Mouse (Mus musculus) activated CD4-positive, CD25-positive, alpha-beta regulatory T cell, adult 4 months (primary cell): ENCODE results near the gene Bclaf3. TPM values are rescaled to one million over a fixed set of nuclear protein-coding genes. Genes with fewer than 3 reads are reported as not detected.
"Not testable (repeated sequence)": the region's sequence is repeated elsewhere in the genome, so short reads cannot be mapped to it uniquely, and the experiment has no call there.

Experiments
- ATAC-seq: one replicate; pipeline ENCODE4 v1.8.0; 2017
- polyA plus RNA-seq, 2 experiments: library from polyadenylated mRNA; unstranded; fragments of 100-300 nt; shearing (Covaris generic); gene quantifications; one replicate each; pipeline ENCODE4 v1.2.1; 2017

The Bclaf3 gene
- 10 to 100 TPM; 40.8 to 41.3 TPM for polyA plus RNA-seq

GRCm38 (mm10) chrX:159526388-159526787 is at the start of gene Bclaf3:
Gene Bclaf3, plus strand, starts transcription at chrX:159526688.
- no peak for ATAC-seq

DNA sequence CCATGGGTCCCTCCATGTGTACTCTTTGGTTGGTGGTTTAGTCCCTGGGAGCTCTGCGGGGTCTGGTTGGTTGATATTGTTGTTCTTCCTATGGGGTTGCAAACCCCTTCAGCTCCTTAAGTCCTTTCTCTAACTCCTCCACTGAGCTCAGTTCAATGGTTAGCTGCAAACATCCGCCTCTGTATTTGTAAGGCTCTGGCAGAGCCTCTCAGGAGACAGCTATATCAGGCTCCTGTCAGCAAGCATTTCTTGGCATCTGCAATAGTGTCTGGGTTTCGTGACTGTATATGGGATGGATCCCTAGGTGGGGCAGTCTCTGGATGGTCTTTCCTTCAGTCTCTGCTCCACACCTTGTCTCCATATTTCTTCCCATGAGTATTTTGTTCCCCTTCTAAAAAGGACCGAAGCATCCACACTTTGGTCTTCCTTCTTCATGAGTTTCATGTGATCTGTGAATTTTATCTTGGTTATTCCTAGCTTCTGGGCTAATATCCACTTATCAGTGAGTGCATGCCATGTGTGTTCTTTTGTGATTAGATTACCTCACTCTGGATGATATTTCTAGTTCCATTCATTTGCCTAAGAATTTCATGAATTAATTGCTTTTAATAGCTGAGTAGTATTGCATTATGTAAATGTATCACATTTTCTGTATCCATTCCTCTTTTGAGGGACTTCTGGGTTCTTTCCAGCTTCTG is 48.1 kb upstream of the Bclaf3 start:
- ATAC-seq = not testable (repeated sequence)

- no peak for ATAC-seq
These were observed 42.2 kb upstream of the Bclaf3 start for GRCm38 (mm10) chrX:159484247-159484646.

DNA sequence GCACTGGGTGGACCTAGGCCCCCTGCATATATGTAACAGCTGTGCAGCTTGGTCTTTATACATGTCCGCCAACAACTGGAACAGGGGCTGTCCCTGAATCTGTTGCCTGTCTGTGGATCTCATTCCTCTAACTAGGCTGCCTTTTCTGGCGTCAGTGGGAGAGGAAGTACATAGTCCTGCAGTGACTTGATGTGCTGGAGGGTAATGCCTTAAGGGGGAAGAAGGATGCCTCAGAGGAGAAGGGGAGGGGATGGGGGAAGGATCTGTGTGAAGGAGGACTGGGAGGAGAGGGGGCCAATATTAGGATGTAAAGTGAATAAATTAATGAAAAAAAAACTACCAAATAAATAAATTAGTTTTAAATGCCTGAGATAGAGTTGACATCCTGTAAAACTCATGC is 23.3 kb upstream of the Bclaf3 start:
- no peak for ATAC-seq

GRCm38 (mm10) chrX:159508331-159509036 is 18.0 kb upstream of the Bclaf3 start:
- ATAC-seq = no peak

DNA sequence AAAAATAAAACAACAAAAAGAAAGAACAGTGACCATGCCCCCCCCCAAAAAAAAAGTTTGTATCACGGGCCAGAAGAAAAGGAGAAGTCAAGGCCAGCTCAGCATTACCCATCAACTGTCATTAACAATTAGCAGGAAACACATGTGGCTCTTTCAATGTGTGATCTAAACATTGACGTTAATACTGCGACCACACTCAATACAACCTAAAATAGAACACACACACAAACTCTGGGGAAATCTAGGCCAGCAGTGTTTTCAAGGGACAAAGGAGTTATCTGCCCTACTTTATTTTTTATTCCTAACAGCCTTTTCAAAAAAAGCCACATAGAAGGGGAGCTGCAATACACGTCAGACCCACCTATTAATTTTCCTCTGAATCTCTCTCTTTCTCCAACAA is 17.4 kb upstream of the Bclaf3 start:
- no peak for ATAC-seq

DNA sequence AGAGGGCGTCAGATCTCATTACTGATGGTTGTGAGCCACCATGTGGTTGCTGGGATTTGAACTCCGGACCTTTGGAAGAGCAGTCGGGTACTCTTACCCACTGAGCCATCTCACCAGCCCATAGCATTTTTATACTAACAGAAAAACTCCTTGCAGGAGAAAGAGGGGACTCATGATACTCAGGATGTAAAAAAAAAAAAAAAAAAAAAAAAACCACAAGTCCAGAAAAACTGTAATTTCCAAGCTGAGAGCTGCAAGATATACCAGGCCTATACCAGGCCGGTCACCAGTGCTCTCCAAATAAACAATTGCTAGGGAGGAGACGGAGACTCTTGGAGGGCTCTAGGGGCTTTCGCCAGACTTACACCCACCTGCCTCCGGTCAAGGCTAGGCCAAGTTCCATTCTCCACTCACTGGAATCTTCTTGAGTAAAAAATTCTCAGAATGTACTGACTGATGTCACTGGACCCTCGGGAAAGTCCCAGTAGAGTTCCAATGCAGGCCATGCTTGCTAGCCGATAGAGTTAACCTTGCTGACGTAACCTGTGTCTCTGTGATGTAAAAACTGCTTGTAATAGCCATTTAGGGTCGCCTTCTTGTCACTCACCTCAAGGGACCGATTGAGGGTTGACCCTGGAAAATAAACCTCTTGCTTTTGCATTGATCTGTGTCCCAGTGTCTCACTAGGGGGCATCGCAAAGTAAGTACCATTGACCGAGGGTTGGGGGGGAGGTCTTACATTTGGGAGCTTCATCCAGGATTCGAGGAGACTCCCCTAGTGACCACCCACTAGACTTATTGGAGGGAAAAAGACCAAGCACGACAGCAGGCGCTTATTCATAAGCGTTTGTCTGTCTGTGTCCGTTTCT is 16.4 kb upstream of the Bclaf3 start:
- peak; percentile 53 for ATAC-seq

GRCm38 (mm10) chrX:159510716-159511051 is 15.8 kb upstream of the Bclaf3 start:
- ATAC-seq = peak; percentile 45

GRCm38 (mm10) chrX:159515599-159515998 is 10.9 kb upstream of the Bclaf3 start:
- ATAC-seq = peak; percentile 61

- ATAC-seq = peak; percentile 23
These were observed 4.7 kb upstream of the Bclaf3 start for GRCm38 (mm10) chrX:159521780-159522179.

DNA sequence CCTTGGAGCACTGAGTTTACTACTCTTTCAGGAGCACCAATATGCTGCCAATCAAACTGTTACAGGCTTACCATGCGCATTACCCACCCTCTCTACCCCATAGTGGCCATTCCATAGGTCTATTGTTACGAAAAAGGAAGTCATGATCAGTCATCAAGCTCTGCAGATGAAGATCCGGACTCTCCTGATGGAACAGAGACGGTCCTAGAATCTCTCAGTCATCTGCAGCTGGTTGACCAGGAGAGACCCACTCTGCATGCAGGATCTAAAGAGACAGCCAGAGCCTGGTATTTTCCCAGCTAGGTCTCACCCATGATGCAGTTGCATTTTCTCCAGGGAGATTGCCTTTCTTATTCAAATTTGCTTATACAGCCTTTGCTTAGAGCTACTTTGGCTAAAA is 3.8 kb upstream of the Bclaf3 start:
- no peak for ATAC-seq

DNA sequence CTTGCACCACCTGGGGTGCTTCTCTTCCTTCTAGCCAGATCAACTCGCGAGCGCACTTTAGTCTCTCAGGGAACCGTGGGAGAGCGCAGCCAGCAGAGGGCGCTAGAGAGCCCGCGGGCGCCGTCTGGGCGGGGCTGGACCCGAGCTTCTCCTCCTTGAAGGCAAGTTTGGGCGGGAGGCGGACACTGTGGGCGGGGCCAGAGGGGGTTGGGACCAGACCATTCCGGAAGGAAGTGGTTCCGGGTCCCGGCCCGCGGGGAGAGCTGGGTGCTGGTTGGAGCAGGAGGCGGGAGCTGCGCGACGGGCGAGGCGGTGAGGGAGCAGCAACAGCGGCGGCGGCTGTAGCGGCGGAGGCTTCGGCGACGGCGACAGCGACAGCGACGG is 5.9 kb downstream of the Bclaf3 start:
- ATAC-seq = peak; percentile 95

- no peak for ATAC-seq
These were observed 6.4 kb downstream of the Bclaf3 start for GRCm38 (mm10) chrX:159532811-159533462.

- no peak for ATAC-seq
These were observed 15.4 kb downstream of the Bclaf3 start for GRCm38 (mm10) chrX:159541936-159542335.

DNA sequence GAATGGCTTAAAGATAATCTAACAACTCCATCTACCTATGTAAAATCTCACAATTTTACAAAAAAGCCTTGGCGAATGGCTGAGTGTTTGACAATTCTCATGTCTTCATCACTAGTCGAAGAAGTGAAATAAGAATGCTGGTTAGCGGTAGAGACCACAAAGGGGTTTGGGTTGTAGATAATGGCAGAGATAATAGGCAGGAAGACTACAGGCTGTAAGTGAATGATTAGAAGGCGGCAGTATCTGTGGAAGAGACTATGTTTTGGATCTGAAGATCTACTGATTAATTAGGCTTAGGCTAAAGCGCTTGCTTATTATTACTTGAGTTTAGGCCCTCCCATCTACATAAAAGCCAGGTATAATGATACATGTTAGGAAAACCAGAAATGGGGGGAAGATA is 20.6 kb downstream of the Bclaf3 start:
- ATAC-seq = no peak

- not testable (repeated sequence) for ATAC-seq
These were observed 58.2 kb downstream of the Bclaf3 start for GRCm38 (mm10) chrX:159584738-159585137.

DNA sequence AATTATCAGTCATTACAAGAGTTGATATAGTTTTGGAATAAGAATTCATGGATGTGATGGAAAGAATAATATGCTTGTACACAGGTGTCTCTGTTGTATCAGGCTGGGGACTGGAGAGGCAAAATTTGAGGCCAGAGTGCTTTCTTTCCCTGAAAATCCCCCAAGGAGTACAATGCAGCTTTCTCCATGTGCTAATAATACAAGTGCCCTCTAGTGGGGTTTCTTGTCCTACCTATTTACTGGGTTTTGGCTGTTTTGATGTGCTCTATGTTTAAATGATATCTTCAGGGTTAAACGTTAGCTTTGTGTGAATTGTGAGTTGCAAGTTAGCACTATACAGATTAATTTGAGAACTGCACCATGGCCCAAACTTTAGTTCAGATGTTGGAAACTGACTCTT is 65.1 kb downstream of the Bclaf3 start:
- no peak for ATAC-seq

- no peak for ATAC-seq
These were observed 71.0 kb downstream of the Bclaf3 start for GRCm38 (mm10) chrX:159597502-159597901.

GRCm38 (mm10) chrX:159604832-159605231 is 78.3 kb downstream of the Bclaf3 start:
- ATAC-seq = no peak

DNA sequence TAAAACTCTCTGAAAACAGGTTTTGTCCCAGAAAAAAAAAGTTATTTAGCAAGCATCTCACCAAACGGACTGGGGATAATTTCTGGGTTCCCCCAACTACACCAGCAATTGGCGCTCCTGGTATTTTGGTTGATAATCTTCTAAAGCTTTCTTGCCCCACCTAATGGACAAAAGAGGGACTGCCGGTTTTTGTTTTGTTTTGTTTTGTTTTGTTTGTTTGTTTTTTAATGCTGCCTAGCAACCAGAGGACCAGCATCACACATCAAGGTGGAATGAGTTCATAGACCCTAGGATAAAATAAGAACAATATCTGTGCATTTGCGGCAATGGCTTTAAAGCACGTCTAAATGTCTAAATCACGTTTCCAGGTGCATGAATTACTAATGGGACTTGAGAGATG is 80.4 kb downstream of the Bclaf3 start:
- ATAC-seq = peak; percentile 59

- ATAC-seq = peak; percentile 61
These were observed 99.9 kb downstream of the Bclaf3 start for GRCm38 (mm10) chrX:159626208-159626906.

GRCm38 (mm10) chrX:159626907-159627587 is 100.6 kb downstream of the Bclaf3 start, which contains the start of gene Sh3kbp1:
Gene Sh3kbp1, plus strand, starts transcription at chrX:159627272.
- peak; percentile 67 for ATAC-seq
